Mouse (Mus musculus) forebrain, embryonic 13.5 days (tissue): ENCODE results near the gene Tgm3. TPM values are rescaled to one million over a fixed set of nuclear protein-coding genes. Genes with fewer than 3 reads are reported as not detected.

ENCODE experiments used
- microRNA-seq: library from miRNA; unstranded; fragments of <30 nt; microRNA quantifications from one replicate; pipeline ENCODE4, GENCODE M21; 2016
- polyA plus RNA-seq: library from polyadenylated mRNA; unstranded; fragments of >200 nt; fragmentation: Nextera tagmentation; extraction: Ambion mirVana; gene quantifications from 2 replicates; pipeline ENCODE4 v1.2.1, GENCODE M21; 2015

Gene Tgm3
- polyA plus RNA-seq, 1 experiment from 2014 or later: not detected

Small RNA genes within 50 kb of the gene (microRNA-seq; reads per million reads assigned to microRNA genes)
- not detected for gene Mir6339

Other genes starting within 250 kb of the Tgm3 start
- gene Stk35, start 211.8 kb upstream of the Tgm3 start, polyA plus RNA-seq: 9.4 and 11.4 TPM in 2 replicates
- 0.06 and 0.08 TPM in 2 replicates for gene Tgm6, start 100.1 kb downstream of the Tgm3 start, polyA plus RNA-seq
- gene Snrpb, start 167.1 kb downstream of the Tgm3 start, polyA plus RNA-seq: 590 and 601 TPM in 2 replicates
- gene Tmc2, start 182.8 kb downstream of the Tgm3 start, polyA plus RNA-seq: not detected in 2 replicates